Mouse (Mus musculus): ENCODE data around the gene Prr13.

The Prr13 gene

DNA sequence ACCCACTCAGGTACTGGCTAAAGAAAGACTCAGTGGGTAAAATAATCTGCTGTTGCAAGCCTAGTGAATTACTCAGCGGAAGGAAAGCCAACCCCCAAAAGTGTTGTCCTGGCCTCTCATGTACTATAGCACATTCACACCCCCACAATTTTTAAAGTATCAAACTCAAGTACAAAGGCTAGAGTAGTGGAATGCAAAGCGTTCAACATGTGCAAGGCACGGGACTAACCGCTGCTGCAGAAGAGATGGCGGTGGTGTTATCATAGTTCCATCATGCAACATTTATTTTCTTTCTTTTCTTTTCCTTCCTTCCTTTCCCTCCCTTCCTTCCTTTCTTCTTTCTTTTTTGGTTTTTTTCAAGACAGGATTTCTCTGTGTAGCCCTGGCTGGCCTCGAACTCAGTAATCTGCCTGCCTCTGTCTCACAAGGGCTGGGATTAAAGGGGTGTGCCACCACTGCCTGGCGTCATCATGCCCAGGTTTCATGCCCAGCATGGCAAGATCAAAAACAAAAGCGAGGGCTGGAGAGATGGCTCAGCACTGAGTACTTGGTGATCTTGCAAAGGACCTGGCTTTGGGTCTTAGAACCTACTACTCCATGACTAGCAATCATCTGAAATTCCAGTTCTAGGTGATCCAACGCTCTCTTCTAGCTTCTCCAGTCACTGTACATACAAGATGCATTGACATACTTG, 47.1 kb downstream of the Prr13 start:
- DNase-seq, result no peak

DNA sequence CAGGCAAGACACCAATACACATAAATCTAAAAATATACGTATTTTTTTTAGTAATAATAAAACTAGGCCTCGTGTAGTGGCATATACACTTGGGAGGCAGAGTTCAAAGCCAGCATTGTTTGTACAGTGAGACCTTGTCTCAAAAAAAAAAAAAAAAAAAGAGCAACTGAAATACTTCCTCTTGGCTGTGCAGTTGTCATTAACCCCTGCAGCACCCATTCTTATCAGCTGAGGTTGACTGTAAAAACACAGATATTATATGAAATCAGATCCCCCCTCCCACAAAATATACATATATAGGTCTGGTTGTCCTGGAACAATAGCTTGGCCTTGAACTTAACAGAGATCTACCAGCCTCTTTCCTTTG, 47.6 kb downstream of the Prr13 start:
- DNase-seq, result no peak

- no peak for DNase-seq
Observed at GRCm38 (mm10) chr15:102506864-102507263, 48.0 kb downstream of the Prr13 start.

DNA sequence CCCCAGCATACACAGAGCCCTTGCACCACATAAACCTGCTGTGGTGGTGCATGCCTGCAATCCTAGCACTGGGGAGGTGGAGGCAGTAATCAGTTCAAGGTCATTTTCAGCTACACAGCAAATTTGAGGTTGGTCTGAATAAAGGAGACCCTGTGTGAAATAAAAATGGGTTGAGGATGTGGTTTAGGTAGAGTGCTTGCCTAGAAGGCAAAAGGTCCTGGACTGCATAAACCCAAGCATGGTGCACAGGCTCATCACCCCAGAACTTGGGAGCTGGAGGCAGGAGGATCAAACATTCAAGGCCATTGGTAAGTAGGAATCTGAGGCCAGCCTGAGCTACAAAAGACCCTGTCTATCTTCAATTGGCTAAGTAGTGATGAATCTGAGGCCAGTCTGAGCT, 48.7 kb downstream of the Prr13 start:
- no peak for DNase-seq

DNA sequence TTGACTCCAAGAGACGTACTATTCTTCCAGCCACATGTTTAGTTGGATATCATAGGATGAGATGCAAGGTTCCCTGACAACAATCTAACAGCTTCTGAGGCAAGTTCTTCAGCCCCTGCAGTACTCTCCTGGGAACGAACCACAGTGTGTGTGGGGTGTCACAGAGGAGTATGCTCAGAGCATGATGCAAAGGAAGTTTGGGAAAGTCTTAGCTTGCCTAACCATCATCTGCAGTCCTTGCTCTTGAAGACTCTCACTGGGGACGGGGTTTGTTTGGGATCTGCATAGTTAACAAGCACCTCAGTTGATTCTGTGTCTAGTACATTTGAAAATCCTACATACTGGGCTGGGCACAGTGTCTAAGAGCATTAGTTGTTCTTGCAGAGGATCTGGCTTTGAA, 49.5 kb downstream of the Prr13 start:
- no peak for DNase-seq

DNA sequence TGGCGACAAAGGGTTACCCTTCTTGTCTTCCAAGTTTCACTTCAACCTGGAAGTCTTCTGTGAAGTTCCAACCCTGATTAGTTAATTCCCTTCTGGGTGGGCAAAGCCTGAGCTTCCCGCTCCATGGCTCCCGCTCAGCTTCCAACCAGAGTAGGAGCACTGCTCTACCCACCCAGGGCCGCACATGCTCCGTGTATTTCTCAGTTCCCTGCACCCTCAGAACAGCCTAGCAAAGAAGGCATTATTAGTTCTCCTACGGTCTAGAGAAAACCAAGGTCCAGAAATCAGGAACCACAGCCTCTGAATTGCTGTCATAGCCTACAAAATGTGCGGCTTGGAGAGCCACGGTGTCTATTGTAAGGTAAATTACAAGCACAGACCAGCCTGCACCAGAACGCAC, 51.3 kb downstream of the Prr13 start:
- no peak for DNase-seq

GRCm38 (mm10) chr15:102510590-102511284, 51.9 kb downstream of the Prr13 start:
- peak; percentile 82 to 87 for DNase-seq

DNA sequence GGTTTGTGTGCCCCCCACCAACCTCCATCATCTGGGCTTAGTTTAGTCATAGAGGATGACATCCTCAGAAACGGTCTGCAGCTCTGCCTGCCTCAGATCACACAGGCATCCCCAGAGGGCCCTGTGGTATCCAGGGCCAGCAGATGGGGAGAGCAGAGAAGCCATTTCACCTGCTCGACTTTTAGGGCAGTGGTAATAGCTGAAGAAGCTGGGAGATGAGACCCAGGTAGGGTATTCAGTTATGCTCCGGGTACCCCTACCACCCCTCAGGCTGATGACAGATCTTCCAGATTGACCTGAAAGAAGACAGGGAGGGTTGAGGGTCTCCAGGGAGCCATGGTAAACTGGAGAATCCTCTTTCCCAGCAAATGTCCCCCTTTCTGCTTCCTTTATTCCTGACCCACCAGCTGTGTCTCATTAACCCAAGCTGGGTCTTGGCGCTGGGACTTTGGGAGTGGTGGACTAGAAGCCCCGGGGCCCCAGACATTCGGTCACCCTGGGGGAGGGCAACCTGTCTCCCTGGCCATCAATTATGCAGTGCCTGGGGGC, 52.5 kb downstream of the Prr13 start:
- DNase-seq, result no peak

- DNase-seq, result no peak
Observed at GRCm38 (mm10) chr15:102512010-102512409, 53.2 kb downstream of the Prr13 start.
